Mouse (Mus musculus): ENCODE measurements around the gene Ntrk3. TPM values are rescaled to one million over a fixed set of nuclear protein-coding genes. Genes with fewer than 3 reads are reported as not detected.

The Ntrk3 gene
- polyA plus RNA-seq, 1 experiment from 2014 or later, result 3.1 TPM

DNA sequence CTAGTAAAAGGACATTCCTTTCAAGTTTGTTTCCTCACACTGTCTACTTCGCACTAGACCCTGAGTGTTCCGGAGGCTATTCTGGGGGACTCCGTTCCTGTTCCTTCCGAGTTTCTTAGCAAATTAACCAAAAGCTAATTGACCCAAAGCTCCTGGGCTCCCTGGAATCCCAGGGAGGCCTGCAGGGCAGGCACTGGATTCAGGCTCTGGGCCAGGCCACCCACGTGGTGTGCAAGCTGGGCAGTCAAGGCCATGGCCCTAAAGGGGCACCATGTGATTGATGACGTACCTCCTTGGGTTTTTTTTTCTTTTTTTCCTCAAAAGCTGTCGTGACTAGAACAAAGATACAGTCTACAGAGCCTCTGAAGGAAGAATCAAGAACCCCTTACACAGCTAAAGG, 246.6 kb downstream of the Ntrk3 start:
- no peak for ATAC-seq (ENCODE audit: insufficient number of reproducible peaks, low FRiP score, low TSS enrichment, low read depth)
- 32% methylated on average over 7 of the region's 7 CpGs for WGBS
- no peak overlapping the region for H3K27ac ChIP-seq
- no peak overlapping the region for H3K9ac ChIP-seq
- no peak overlapping the region for H3K4me2 ChIP-seq
- H3K36me3 ChIP-seq, result no peaks in the 10 kb centered on the region
- no peaks in the 10 kb centered on the region for H3K4me1 ChIP-seq
- no peaks in the 10 kb centered on the region for H3K27me3 ChIP-seq
- H3K9me3 ChIP-seq, result no peaks in the 10 kb centered on the region
- H3K4me3 ChIP-seq, result no peak overlapping the region

DNA sequence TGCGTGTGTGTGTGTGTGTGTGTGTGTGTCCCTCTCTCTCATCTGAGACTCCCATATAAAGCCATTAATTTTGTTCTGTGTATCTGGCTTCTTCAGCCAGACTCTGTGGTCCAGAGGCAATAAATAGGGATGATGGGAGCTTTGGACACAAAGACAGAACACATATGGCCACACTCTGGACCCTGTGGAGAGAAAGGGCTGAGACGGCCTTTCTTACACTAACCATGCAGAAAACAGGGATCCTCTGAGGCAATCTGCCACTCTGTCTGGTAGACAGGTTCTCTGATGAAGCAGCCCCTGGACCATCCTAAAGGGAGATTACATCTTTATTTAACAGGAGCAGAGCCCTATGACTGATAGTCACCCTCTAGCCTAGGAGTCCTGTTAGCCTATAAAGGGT, 253.5 kb downstream of the Ntrk3 start:
- 91% methylated on average over 2 of the region's 2 CpGs for WGBS
- H3K9ac ChIP-seq, result no peak overlapping the region
- H3K27ac ChIP-seq, result no peak overlapping the region
- no peaks in the 10 kb centered on the region for H3K36me3 ChIP-seq
- no peak for ATAC-seq (ENCODE audit: insufficient number of reproducible peaks, low FRiP score, low TSS enrichment, low read depth)
- no peak overlapping the region for H3K4me2 ChIP-seq
- no peak overlapping the region for H3K4me3 ChIP-seq
- no peaks in the 10 kb centered on the region for H3K4me1 ChIP-seq
- no peaks in the 10 kb centered on the region for H3K9me3 ChIP-seq
- no peaks in the 10 kb centered on the region for H3K27me3 ChIP-seq

DNA sequence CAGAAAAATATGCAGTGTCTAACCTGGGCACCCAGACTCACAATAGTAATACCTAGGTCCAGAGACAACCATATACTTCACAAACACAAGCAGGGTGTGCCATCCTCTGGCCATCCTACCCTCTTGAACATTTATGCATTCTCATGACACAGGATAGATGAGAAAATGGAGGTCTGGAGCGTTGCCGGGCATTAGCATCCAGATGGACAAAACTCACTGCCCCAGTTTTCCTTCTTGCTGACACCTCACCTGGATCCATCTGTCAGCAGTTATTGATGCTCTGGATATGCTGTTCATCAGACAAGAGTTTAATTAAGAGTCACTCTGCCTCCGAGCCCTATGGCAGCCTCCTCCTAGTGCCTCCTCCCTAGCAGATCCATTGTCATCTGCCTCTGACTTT, 254.1 kb downstream of the Ntrk3 start:
- 81% methylated on average over 3 of the region's 3 CpGs for WGBS
- no peak overlapping the region for H3K4me2 ChIP-seq
- H3K9me3 ChIP-seq, result no peaks in the 10 kb centered on the region
- no peaks in the 10 kb centered on the region for H3K27me3 ChIP-seq
- no peaks in the 10 kb centered on the region for H3K4me1 ChIP-seq
- H3K4me3 ChIP-seq, result no peak overlapping the region
- no peak overlapping the region for H3K9ac ChIP-seq
- H3K27ac ChIP-seq, result no peak overlapping the region
- H3K36me3 ChIP-seq, result no peaks in the 10 kb centered on the region
- ATAC-seq (ENCODE audit: insufficient number of reproducible peaks, low FRiP score, low TSS enrichment, low read depth), result no peak

DNA sequence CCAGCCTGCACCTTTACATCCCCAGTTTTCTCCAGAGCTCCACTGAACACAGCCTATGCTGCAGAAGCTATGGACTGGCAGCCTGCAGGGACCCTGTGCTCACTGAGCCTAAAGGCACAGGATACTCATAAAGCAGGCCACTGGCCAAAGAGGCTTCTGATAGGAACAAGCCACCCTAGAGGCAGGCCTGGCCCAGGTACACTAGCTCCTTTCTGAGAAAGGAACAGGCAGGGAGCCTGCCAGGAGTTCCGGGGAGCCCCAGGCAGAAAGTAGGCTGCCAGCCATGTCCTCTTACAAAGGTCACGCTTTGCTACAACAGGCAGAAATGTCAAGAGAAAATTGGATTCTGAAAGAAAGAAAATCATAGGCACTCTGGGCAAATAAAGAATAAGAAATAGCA, 254.8 kb downstream of the Ntrk3 start:
- Histone ChIP-seq H3K36me3 (no peaks in the 10 kb centered on the region), H3K4me3 (no peak overlapping the region), H3K4me1 (no peaks in the 10 kb centered on the region), H3K9me3 (no peaks in the 10 kb centered on the region), H3K9ac (no peak overlapping the region), H3K4me2 (no peak overlapping the region), H3K27me3 (no peaks in the 10 kb centered on the region), H3K27ac (no peak overlapping the region)
- no peak for ATAC-seq (ENCODE audit: insufficient number of reproducible peaks, low FRiP score, low TSS enrichment, low read depth)
- WGBS, result 71% methylated on average over 2 of the region's 2 CpGs

DNA sequence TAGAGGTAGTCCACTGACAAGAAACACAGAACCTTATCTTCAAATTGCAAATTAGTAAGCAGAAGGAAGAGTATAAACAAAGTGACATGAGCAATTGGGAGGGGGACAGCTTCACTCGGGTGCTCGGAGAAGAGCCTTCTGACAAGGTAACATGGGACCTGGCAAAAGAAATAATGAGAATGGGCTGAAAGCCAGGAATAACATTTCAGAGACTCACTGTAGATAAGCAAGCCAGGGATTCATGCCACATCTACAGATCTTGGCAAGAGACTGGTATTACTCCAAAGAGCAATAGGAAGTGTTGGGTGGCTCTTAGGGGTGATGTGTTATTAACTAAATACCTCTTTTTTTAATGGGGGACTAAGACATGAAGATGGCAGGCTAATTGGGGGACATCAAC, 258.9 kb downstream of the Ntrk3 start:
- H3K36me3 ChIP-seq, result no peaks in the 10 kb centered on the region
- H3K4me3 ChIP-seq, result no peak overlapping the region
- WGBS, result 85% methylated on average over 2 of the region's 2 CpGs
- no peak overlapping the region for H3K4me2 ChIP-seq
- H3K27me3 ChIP-seq, result no peaks in the 10 kb centered on the region
- no peaks in the 10 kb centered on the region for H3K4me1 ChIP-seq
- no peak for ATAC-seq (ENCODE audit: insufficient number of reproducible peaks, low FRiP score, low TSS enrichment, low read depth)
- H3K9me3 ChIP-seq, result no peaks in the 10 kb centered on the region
- no peak overlapping the region for H3K27ac ChIP-seq
- no peak overlapping the region for H3K9ac ChIP-seq

DNA sequence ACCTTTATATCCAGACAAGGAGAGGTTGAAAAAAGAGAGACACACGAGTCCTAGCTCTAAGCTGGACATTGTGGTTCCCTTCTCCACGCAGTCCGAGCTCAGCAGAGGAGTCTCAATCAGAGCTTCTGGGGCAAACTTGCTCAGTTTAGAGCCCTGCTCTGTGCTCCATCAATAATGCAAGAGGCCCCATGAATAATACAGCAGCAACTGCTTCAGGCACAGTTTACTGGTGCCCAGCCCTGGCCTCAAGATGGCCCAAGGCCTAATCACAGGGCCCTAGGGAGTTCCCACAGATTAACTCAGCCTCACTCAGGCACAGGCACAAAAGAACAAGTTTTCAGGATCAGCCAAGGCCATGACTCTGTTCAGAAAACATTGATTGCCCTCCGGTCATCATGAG, 266.1 kb downstream of the Ntrk3 start:
- no peak for ATAC-seq (ENCODE audit: insufficient number of reproducible peaks, low FRiP score, low TSS enrichment, low read depth)
- Histone ChIP-seq H3K36me3 (no peaks in the 10 kb centered on the region), H3K27ac (no peak overlapping the region), H3K4me3 (no peak overlapping the region), H3K4me1 (no peaks in the 10 kb centered on the region), H3K9me3 (no peaks in the 10 kb centered on the region), H3K27me3 (no peaks in the 10 kb centered on the region), H3K9ac (no peak overlapping the region), H3K4me2 (no peak overlapping the region)
- 80% methylated on average over 4 of the region's 4 CpGs for WGBS

DNA sequence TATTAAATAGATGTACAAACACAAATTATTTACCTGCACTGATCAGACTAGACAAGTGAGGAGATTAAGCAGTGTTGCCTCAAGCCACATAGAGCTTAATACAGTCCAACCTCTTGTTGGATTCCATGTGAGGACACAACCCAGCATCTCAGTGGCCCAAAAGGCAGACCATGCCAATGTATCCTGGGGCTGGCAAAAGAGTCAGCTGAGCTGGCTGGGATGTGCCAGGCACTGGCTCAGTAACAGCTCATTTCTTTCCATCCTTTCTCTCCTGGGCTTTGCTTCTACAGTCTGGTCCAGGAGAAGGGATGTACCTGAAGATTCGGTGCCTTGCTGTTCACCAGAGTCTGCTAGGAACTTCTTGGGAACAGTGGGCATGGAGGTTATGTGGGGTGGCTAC, 266.5 kb downstream of the Ntrk3 start:
- Histone ChIP-seq H3K9ac (no peak overlapping the region), H3K27ac (no peak overlapping the region), H3K36me3 (no peaks in the 10 kb centered on the region), H3K4me1 (no peaks in the 10 kb centered on the region), H3K4me2 (no peak overlapping the region), H3K4me3 (no peak overlapping the region), H3K9me3 (no peaks in the 10 kb centered on the region), H3K27me3 (no peaks in the 10 kb centered on the region)
- WGBS, result 74% methylated on average over 1 of the region's 1 CpGs
- ATAC-seq (ENCODE audit: insufficient number of reproducible peaks, low FRiP score, low TSS enrichment, low read depth), result no peak

DNA sequence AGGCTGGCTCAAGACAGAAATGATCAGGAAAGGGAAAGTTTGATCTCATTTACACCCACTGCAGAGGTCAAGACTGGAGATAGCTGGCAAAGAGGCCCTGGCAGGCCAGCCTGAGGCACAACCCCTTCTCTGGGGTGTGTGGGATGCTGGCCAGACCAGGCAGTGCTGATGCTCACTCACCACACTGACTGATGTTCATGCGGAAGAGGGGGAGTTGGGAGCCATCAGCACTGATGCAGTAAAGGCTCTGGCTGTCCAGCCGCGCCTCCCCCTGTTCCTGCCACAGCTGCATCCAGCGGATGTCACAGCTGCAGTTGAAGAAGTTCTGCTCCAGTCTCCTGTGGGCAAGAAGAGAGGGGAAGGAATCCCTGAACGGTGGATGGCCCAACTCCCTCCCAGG, 275.2 kb downstream of the Ntrk3 start:
- ATAC-seq (ENCODE audit: insufficient number of reproducible peaks, low FRiP score, low TSS enrichment, low read depth), result no peak
- no peaks in the 10 kb centered on the region for H3K4me1 ChIP-seq
- no peaks in the 10 kb centered on the region for H3K36me3 ChIP-seq
- no peak overlapping the region for H3K4me3 ChIP-seq
- no peak overlapping the region for H3K27ac ChIP-seq
- no peaks in the 10 kb centered on the region for H3K27me3 ChIP-seq
- H3K9ac ChIP-seq, result no peak overlapping the region
- no peaks in the 10 kb centered on the region for H3K9me3 ChIP-seq
- WGBS, result 85% methylated on average over 5 of the region's 5 CpGs
- H3K4me2 ChIP-seq, result no peak overlapping the region

DNA sequence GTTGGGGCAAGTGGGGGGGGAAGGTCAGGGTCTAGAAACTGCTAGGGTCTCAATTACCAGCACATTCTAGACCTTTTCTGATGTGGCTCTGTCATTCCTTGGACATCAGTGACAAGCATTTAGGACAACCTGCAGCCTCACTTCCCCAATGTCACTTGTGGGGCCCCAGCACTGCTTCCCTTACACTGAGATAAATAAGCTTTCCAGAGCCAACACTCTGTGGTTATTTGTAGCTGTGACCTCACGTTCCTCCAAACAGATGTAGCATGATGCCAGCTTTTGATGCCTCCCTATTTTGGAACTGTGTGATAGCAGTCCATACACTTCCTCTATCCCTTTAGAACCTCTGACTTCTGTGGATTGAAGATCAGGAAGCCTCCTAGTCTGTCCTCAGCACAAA, 278.8 kb downstream of the Ntrk3 start:
- H3K36me3 ChIP-seq, result no peaks in the 10 kb centered on the region
- H3K27me3 ChIP-seq, result no peaks in the 10 kb centered on the region
- no peak for ATAC-seq (ENCODE audit: insufficient number of reproducible peaks, low FRiP score, low TSS enrichment, low read depth)
- WGBS, result 73% methylated on average over 1 of the region's 1 CpGs
- no peak overlapping the region for H3K9ac ChIP-seq
- no peak overlapping the region for H3K4me3 ChIP-seq
- no peak overlapping the region for H3K27ac ChIP-seq
- no peak overlapping the region for H3K4me2 ChIP-seq
- no peaks in the 10 kb centered on the region for H3K4me1 ChIP-seq
- no peaks in the 10 kb centered on the region for H3K9me3 ChIP-seq

DNA sequence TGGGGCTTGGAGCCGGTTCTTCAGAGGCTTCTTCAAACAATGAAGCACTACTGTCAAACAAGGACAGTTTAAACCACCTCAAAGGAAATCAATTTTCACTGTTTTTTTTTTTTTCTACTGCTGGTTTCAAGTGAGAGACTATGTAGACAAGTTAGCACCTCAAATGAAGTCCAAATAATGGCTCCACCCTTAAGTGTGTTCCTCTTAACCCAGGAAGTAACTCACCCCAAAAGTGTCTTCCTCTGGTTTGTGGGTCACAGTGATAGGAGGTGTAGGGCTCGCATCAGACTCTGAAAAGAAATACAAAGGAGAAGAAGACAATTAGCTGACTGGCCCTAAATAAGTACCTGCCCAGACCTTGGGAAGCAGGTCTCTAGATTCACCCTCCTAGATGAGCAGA, 286.1 kb downstream of the Ntrk3 start:
- H3K27me3 ChIP-seq, result no peaks in the 10 kb centered on the region
- H3K36me3 ChIP-seq, result no peaks in the 10 kb centered on the region
- no peak overlapping the region for H3K4me2 ChIP-seq
- 85% methylated on average over 2 of the region's 2 CpGs for WGBS
- no peak for ATAC-seq (ENCODE audit: insufficient number of reproducible peaks, low FRiP score, low TSS enrichment, low read depth)
- H3K9ac ChIP-seq, result no peak overlapping the region
- H3K27ac ChIP-seq, result no peak overlapping the region
- no peak overlapping the region for H3K4me3 ChIP-seq
- no peaks in the 10 kb centered on the region for H3K4me1 ChIP-seq
- no peaks in the 10 kb centered on the region for H3K9me3 ChIP-seq

DNA sequence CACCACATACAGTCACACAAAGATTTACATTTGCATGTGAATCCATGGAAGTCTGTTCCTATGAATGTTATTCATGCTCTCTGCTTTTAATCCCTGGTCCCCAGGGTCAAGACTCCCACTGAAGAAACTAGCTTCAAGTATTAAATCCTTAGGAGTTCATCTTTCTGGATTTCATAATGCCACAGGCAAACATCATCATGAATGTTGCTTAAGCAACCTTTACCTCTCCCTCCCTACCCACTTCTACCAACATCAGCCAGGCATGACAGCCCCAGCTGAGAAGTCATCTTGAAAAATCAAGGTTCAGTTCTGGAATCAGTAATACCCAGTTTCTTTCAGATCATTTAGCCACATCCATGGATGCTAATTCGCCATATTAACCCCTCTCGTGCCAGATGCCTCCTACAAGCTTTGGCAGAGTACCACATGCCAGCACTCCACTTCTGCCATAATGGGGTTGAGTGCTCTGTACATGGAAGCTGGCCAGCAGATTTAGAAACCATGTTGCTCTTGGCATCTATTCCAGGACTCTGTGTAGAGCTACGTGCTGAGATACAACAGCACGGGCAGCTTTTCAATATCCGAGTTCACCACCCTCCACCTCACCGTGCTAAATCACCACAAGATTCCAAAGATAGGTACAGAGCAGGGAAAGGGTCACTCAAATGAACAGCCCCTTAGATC, 287.8 kb downstream of the Ntrk3 start:
- no peak overlapping the region for H3K9ac ChIP-seq
- no peak overlapping the region for H3K4me2 ChIP-seq
- H3K4me1 ChIP-seq, result no peaks in the 10 kb centered on the region
- no peaks in the 10 kb centered on the region for H3K9me3 ChIP-seq
- ATAC-seq (ENCODE audit: insufficient number of reproducible peaks, low FRiP score, low TSS enrichment, low read depth), result no peak
- WGBS, result 78% methylated on average over 6 of the region's 6 CpGs
- H3K36me3 ChIP-seq, result no peaks in the 10 kb centered on the region
- H3K27ac ChIP-seq, result no peak overlapping the region
- no peak overlapping the region for H3K4me3 ChIP-seq
- H3K27me3 ChIP-seq, result no peaks in the 10 kb centered on the region

DNA sequence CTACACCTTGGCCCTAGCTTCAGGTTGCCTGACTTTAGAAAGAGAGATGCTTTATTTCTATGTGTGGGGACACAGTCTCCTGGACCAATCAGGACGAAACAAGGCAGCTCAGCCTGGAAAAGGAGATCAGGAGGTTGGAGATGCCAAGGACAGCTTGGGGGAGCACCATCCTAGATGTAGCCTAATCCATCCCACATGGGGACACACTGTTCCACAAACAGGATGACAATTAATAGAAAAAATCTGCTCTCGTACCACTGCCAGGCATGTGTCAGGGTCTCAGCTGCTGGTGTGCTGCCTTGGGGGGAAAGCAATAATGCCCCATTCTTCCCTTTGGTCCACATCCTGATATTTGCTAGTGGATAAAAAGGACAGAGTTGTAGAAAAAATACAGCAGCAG, 289.0 kb downstream of the Ntrk3 start:
- no peak for ATAC-seq (ENCODE audit: insufficient number of reproducible peaks, low FRiP score, low TSS enrichment, low read depth)
- Histone ChIP-seq H3K9me3 (no peaks in the 10 kb centered on the region), H3K4me3 (no peak overlapping the region), H3K36me3 (no peaks in the 10 kb centered on the region), H3K4me2 (no peak overlapping the region), H3K27me3 (no peaks in the 10 kb centered on the region), H3K4me1 (no peaks in the 10 kb centered on the region), H3K27ac (no peak overlapping the region), H3K9ac (no peak overlapping the region)
- WGBS, result 66% methylated on average over 2 of the region's 2 CpGs

DNA sequence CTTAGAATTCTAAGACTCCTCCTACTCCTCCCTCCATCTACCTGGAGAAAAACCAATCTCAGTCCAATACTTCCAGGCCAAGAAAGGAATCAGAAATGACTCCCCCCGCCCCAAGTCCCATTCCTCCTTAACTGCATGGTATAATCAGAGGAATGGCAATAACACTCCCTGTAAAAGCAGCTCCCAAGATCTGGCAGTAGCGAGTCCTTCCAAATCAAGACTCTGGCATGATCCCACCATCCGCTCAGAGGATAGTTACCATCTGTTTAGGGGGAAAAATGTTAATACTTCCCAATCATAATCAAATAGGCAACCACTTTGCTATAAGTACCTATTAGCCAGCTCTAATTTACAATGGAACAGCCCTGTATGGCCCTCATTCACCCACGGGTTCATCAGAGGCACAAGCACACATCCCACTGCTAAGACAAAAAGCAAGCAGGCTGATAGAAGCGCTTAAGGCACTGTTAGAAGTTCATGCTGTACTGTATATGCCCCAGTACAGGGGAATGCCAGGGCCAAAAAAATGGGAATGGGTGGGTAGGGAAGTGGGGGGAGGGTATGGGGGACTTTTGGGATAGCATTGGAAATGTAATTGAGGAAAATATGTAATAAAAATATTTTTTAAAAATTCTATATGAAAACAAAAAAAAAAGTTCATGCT, 294.3 kb downstream of the Ntrk3 start:
- Histone ChIP-seq H3K36me3 (no peaks in the 10 kb centered on the region), H3K9me3 (no peaks in the 10 kb centered on the region), H3K27ac (no peak overlapping the region), H3K4me2 (no peak overlapping the region), H3K9ac (no peak overlapping the region), H3K4me3 (no peak overlapping the region), H3K4me1 (no peaks in the 10 kb centered on the region), H3K27me3 (no peaks in the 10 kb centered on the region)
- no peak for ATAC-seq (ENCODE audit: insufficient number of reproducible peaks, low FRiP score, low TSS enrichment, low read depth)
- WGBS, result 75% methylated on average over 5 of the region's 5 CpGs

Measured in limb, embryonic 15.5 days (tissue).